Mouse (Mus musculus) colon, adult 2 months (tissue): ENCODE measurements around the gene Bmt2. TPM values are rescaled to one million over a fixed set of nuclear protein-coding genes. Genes with fewer than 3 reads are reported as not detected.

Experiments
- polyA plus RNA-seq: library from polyadenylated mRNA; depleted of rRNA; stranded (reverse); fragments of >200 nt; gene quantifications from 2 replicates; pipeline ENCODE4 v1.2.3, GENCODE M21; 2012; rRNA removed

Gene Bmt2
- polyA plus RNA-seq: 3.0 and 3.6 TPM in 2 replicates

DNA sequence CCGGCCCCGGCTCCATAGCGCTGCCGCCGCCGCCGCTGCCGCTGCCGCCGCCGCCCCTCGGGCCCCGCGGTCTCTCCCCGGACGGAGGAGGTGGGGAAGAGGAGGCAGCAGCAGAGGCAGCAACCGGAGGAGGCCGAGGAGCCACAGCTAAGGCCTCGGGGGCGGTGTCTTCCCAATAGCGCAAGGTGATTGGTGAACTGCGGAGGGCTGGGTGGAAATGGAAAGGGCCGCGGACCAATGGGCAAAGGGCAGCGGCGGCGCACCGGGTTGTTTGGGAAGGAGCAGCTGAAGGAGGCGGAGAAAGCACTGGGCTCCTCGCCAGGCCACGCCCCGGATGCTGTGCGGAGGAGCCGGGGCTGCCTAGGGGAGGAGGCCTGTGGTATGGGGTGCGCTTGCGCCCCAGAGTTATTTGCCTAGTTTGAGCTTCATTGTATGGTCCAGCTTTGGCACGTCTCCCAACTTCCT, at the start of gene Bmt2:
Gene Bmt2, minus strand, starts transcription at position 149 of the 465 bp plus-strand sequence.

DNA sequence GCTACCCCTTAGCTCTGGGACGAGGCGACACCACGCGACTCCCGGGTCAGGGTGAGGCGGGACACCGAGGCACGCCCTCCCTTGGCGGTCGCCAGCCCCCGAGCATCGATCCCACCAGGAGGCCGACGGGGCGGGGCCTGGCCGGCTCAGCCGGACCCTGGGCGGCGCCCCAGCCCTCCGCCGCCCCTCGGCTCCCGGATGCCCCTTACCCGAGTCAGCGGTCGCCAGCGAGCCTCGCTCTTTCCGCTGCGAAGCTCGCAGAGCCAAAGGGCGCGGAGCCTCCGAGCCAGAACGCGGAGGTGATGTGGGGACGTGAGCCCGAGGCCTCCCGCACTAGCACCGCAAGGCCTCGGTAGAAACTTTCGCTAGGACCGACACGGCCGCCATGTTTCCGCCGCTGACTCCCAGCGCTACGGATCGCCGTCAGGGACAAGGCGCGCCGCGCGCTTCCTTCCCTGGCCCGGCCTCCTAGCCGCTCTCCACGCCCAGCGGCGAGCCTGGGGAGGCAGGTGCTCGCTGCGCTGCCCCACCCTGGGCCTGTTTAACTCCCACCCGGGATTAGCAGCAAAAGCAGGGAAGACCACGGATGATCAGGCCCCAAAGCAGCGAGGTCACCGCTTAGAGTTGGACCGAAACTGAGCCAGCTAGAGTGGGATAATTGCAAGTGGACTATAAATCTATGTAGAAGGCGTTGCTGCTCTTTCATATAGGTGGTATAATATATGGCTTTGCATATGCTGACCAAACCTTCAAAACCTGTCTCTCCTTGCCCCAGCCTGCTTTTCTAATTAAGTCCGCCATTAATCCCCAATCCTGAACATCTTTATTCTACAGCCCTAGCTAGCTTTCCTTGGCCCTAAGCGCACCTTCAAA, 69.9 kb downstream of the Bmt2 start, which contains the start of gene Tmem168:
Gene Tmem168, minus strand, starts transcription at position 480 of the 873 bp plus-strand sequence.

Other genes starting within 250 kb of the Bmt2 start
- gene Tmem168, start 69.9 kb downstream of the Bmt2 start, polyA plus RNA-seq: 11.2 and 19.7 TPM in 2 replicates
- gene Gpr85, start 162.0 kb upstream of the Bmt2 start, polyA plus RNA-seq: 0.55 and 0.96 TPM in 2 replicates
- gene 2610001J05Rik, start 193.6 kb upstream of the Bmt2 start, polyA plus RNA-seq: 14.4 and 18.2 TPM in 2 replicates